ENCODE assay signal across 7 mouse cellular contexts in genomic region chr17:6492501-6492900, GRCm38 (mm10).
DNase-seq lines count a peak whose midpoint lies in the region; ATAC-seq lines count a peak whose summit lies in the region.
"Not testable (repeated sequence)": the region's sequence is repeated elsewhere in the genome, so short reads cannot be mapped to it uniquely, and the experiment has no call there.

No protein-coding gene starts in this region.

- peak overlapping the region; percentile 51 for H3K4me2 ChIP-seq in embryonic facial prominence, embryonic 13.5 days
- H3K4me2 ChIP-seq in intestine, embryonic 14.5 days (ENCODE audit: low read length), result not testable (repeated sequence)
- peak overlapping the region; percentile 11; the same call in 1 of the 2 replicates for H3K4me2 ChIP-seq in limb, embryonic 12.5 days
- peak overlapping the region; percentile 47 for H3K4me2 ChIP-seq in midbrain, embryonic 12.5 days (replicated peaks)

- not testable (repeated sequence) for H3K4me1 ChIP-seq in embryonic facial prominence, embryonic 13.5 days; heart, embryonic 10.5 days; intestine, embryonic 14.5 days (replicated peaks; ENCODE audit: control insufficient read depth, insufficient read depth, low read length); limb, embryonic 12.5 days (replicated peaks); midbrain, embryonic 12.5 days

- H3K9ac ChIP-seq in embryonic facial prominence, embryonic 13.5 days; intestine, embryonic 14.5 days (ENCODE audit: low read length); limb, embryonic 12.5 days (replicated peaks); midbrain, embryonic 12.5 days (replicated peaks): not testable (repeated sequence)

- peak; percentile 52 for DNase-seq in brain, adult 2 months (ENCODE audit: low read depth, low spot score)
- DNase-seq in heart, embryonic 10.5 days (ENCODE audit: low spot score), result peak; percentile 72
- DNase-seq in intestine, embryonic 14.5 days (ENCODE audit: low spot score), result peak; percentile 51
- DNase-seq in right cerebral cortex, postnatal 36 days (ENCODE audit: low spot score in 2 of 2), result peak; percentile 44 to 45

- H3K9me3 ChIP-seq in embryonic facial prominence, embryonic 13.5 days; heart, embryonic 10.5 days; intestine, embryonic 14.5 days (ENCODE audit: control insufficient read depth, low read length); limb, embryonic 12.5 days; midbrain, embryonic 12.5 days: not testable (repeated sequence)

- H3K36me3 ChIP-seq in embryonic facial prominence, embryonic 13.5 days; heart, embryonic 10.5 days; intestine, embryonic 14.5 days (ENCODE audit: control insufficient read depth, insufficient read depth, low read length); limb, embryonic 12.5 days; midbrain, embryonic 12.5 days: not testable (repeated sequence)

- H3K4me3 ChIP-seq in embryonic facial prominence, embryonic 13.5 days, result peak overlapping the region; percentile 1; the same call in 1 of the 2 replicates
- H3K4me3 ChIP-seq in heart, embryonic 10.5 days, result peak overlapping the region; percentile 38; the same call in 1 of the 2 replicates
- H3K4me3 ChIP-seq in intestine, embryonic 14.5 days (ENCODE audit: low read depth, low read length); limb, embryonic 12.5 days (replicated peaks): not testable (repeated sequence)
- peak overlapping the region; percentile 28 for H3K4me3 ChIP-seq in midbrain, embryonic 12.5 days

- peaks cover 11% of the 10 kb centered on the region for H3K27me3 ChIP-seq in embryonic facial prominence, embryonic 13.5 days
- peaks cover 15% of the 10 kb centered on the region for H3K27me3 ChIP-seq in heart, embryonic 10.5 days (ENCODE audit: insufficient read depth, poor library complexity, severe bottlenecking)
- not testable (repeated sequence) for H3K27me3 ChIP-seq in intestine, embryonic 14.5 days (replicated peaks; ENCODE audit: control insufficient read depth, insufficient read depth, low read length)
- H3K27me3 ChIP-seq in limb, embryonic 12.5 days, result peaks cover 16% of the 10 kb centered on the region
- peaks cover 12% of the 10 kb centered on the region for H3K27me3 ChIP-seq in midbrain, embryonic 12.5 days

- not testable (repeated sequence) for H3K27ac ChIP-seq in embryonic facial prominence, embryonic 13.5 days; heart, embryonic 10.5 days; intestine, embryonic 14.5 days (ENCODE audit: low read depth); limb, embryonic 12.5 days; midbrain, embryonic 12.5 days (replicated peaks)

- WGBS in embryonic facial prominence, embryonic 13.5 days, result 26% methylated on average over 19 of the region's 19 CpGs
- 23% methylated on average over 19 of the region's 19 CpGs for WGBS in heart, embryonic 10.5 days
- WGBS in intestine, embryonic 14.5 days, result 26% methylated on average over 19 of the region's 19 CpGs
- WGBS in limb, embryonic 12.5 days, result 24% methylated on average over 19 of the region's 19 CpGs
- WGBS in midbrain, embryonic 12.5 days, result 27% methylated on average over 19 of the region's 19 CpGs

- ATAC-seq in embryonic facial prominence, embryonic 13.5 days (ENCODE audit: insufficient number of reproducible peaks, insufficient read depth, low FRiP score, low TSS enrichment, low read depth); intestine, embryonic 14.5 days (replicated peaks; ENCODE audit: low FRiP score, low TSS enrichment, low read depth); limb, embryonic 12.5 days (ENCODE audit: insufficient number of reproducible peaks, insufficient read depth, low FRiP score, low TSS enrichment, low read depth): not testable (repeated sequence)
- peak; percentile 57; the same call in 1 of the 2 replicates for ATAC-seq in midbrain, embryonic 12.5 days (ENCODE audit: low FRiP score, low read depth)
